Mouse (Mus musculus): ENCODE results near the gene Tmem139. TPM values are rescaled to one million over a fixed set of nuclear protein-coding genes. Genes with fewer than 3 reads are reported as not detected.

The Tmem139 gene
- polyA plus RNA-seq, 1 experiment: 7.2 TPM

DNA sequence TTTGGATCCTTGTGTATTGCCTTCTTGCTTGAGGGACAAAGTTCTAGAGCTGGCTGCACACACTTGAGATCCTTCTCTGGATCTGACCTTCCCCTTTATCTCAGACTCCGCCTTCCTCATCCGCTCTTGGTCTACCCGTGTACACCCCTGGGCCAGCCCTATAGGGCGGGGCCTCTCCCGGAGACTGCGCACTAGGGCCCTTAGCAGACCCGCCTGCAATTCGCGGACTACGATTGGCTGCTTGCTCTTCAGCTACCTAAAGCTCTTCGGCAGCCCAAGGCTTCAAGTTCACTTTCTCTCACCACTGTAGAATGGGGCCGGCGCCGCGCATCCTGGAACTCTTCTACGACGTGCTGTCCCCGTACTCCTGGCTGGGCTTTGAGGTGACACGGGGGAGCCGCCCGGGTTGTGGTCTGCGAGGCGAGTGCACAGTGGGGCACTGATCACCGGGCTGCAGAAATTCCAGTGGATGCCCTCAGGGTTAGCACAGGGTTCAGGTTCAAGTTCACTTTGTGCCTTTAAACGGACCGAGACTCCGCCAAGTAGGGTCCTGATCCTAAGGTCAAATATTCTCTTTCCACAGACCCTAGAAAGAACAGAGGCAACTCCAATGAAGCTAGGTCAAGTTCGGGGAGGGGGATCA, 15.9 kb upstream of the Tmem139 start, which contains the start of gene Gstk1:
Gene Gstk1 (plus strand): TSS at position 225 of the 643 bp plus-strand sequence.
- peak; percentile 81 for DNase-seq
- peak; percentile 83; the same call in 1 of the 2 replicates for TF ChIP-seq POLR2A (IDR thresholded peaks at IDR 0.05; ENCODE audit: borderline replicate concordance, extremely low read depth, low read depth, low read length)
- TF ChIP-seq CTCF (IDR thresholded peaks at IDR 0.05; ENCODE audit: insufficient read depth, low read length): no peak
- WGBS: 2% methylated on average over 28 of the region's 28 CpGs
- H3K4me1 ChIP-seq (ENCODE audit: control insufficient read depth, insufficient read depth, low read length): 0 out of 2 replicates have a peak, but pooled peaks cover 3% of the 10 kb centered on the region
- H3K4me3 ChIP-seq (replicated peaks; ENCODE audit: extremely low read depth, low read depth, low read length): peak within 1 kb of the TSS; percentile 67

DNA sequence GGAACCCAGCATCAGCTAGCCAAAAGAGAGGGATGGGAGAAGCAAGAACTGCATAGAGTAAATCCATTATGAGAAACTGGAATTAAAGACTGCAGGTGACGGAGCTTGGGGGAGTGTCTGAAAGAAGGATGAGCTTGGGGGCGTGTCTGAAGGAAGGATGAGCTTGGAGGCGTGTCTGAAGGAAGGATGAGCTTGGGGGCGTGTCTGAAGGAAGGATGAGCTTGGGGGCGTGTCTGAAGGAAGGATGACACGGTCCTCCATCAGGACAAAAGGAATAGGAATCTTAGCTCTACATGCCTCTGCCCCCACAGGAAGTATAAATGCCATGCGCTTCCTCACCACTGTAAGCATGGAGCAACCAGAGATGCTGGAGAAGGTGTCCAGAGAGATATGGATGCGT, 14.6 kb upstream of the Tmem139 start:
- TF ChIP-seq POLR2A (IDR thresholded peaks at IDR 0.05; ENCODE audit: borderline replicate concordance, extremely low read depth, low read depth, low read length): no peak
- TF ChIP-seq CTCF (IDR thresholded peaks at IDR 0.05; ENCODE audit: insufficient read depth, low read length): no peak
- 47% methylated on average over 8 of the region's 8 CpGs for WGBS
- Histone ChIP-seq H3K4me3 (replicated peaks; ENCODE audit: extremely low read depth, low read depth, low read length) (no peak overlapping the region), H3K4me1 (ENCODE audit: control insufficient read depth, insufficient read depth, low read length) (0 out of 2 replicates have a peak, but pooled peaks cover 3% of the 10 kb centered on the region)
- DNase-seq: no peak

DNA sequence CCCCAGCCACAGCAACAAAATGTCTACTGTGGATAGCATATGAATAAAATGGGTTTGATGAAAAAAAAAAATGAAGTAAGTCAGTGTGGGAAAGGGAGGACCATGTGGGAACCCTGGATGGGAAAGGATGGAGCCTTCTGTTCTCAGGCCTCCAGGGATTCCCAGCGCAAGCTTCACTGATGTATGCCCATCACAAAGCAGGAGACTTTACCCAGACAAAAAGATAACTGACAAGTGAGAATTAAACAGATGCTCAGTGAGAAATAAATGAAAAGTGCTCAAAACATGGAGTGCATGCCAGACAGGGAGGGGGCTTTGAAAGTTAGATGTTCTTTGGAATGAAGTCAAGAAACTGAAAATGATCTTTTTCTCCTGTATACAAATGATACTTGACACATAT, 13.8 kb upstream of the Tmem139 start:
- DNase-seq: no peak
- Histone ChIP-seq H3K4me3 (replicated peaks; ENCODE audit: extremely low read depth, low read depth, low read length) (no peak overlapping the region), H3K4me1 (ENCODE audit: control insufficient read depth, insufficient read depth, low read length) (0 out of 2 replicates have a peak, but pooled peaks cover 3% of the 10 kb centered on the region)
- WGBS: 95% methylated on average over 1 of the region's 1 CpGs
- TF ChIP-seq CTCF (IDR thresholded peaks at IDR 0.05; ENCODE audit: insufficient read depth, low read length) (no peak), POLR2A (IDR thresholded peaks at IDR 0.05; ENCODE audit: borderline replicate concordance, extremely low read depth, low read depth, low read length) (no peak)

DNA sequence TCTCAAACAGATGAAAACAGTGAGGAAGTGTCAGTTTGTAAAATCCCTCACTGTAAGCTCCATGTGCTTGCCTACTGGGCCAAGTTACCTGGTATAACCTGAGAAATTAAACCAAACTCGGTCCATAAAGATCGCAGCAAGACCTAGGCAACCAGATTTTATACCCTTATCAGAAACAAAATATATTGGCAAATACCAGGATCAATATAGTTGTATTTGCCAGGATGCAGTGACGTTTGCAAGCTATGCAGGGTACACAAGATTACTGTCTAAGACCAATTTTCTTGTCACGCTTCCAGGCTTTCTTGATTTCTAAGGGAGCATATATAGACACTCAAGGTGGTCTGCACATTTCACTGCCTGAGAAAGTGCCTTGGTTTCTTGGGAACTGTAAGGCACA, 10.0 kb upstream of the Tmem139 start:
- no peak for TF ChIP-seq CTCF (IDR thresholded peaks at IDR 0.05; ENCODE audit: insufficient read depth, low read length)
- no peak for TF ChIP-seq POLR2A (IDR thresholded peaks at IDR 0.05; ENCODE audit: borderline replicate concordance, extremely low read depth, low read depth, low read length)
- H3K4me1 ChIP-seq (ENCODE audit: control insufficient read depth, insufficient read depth, low read length): no peaks in the 10 kb centered on the region
- 89% methylated on average over 4 of the region's 4 CpGs for WGBS
- no peak for DNase-seq
- H3K4me3 ChIP-seq (replicated peaks; ENCODE audit: extremely low read depth, low read depth, low read length): no peak overlapping the region

DNA sequence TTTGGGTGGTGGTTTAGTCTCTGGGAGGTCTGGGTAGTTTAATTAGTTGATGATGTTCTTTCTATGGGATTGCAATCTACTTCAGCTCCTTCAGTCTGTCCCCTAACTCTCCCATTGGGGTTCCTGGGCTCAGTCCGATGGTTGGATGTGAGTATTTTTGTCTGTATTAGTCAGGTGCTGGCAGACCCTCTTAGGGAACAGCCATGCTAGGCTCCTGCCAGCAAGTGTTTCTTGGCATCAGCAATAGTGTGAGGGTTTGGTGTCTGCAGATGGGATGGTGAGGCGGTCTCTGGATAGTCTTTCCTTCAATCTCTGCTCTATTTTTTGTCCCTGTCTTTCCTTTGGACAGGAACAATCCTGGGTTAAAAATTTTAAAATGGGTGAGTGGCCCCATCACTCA, 8.7 kb upstream of the Tmem139 start:
- no peaks in the 10 kb centered on the region for H3K4me1 ChIP-seq (ENCODE audit: control insufficient read depth, insufficient read depth, low read length)
- no peak for TF ChIP-seq POLR2A (IDR thresholded peaks at IDR 0.05; ENCODE audit: borderline replicate concordance, extremely low read depth, low read depth, low read length)
- no peak for TF ChIP-seq CTCF (IDR thresholded peaks at IDR 0.05; ENCODE audit: insufficient read depth, low read length)
- WGBS: 81% methylated on average over 2 of the region's 2 CpGs
- DNase-seq: no peak
- no peak overlapping the region for H3K4me3 ChIP-seq (replicated peaks; ENCODE audit: extremely low read depth, low read depth, low read length)

DNA sequence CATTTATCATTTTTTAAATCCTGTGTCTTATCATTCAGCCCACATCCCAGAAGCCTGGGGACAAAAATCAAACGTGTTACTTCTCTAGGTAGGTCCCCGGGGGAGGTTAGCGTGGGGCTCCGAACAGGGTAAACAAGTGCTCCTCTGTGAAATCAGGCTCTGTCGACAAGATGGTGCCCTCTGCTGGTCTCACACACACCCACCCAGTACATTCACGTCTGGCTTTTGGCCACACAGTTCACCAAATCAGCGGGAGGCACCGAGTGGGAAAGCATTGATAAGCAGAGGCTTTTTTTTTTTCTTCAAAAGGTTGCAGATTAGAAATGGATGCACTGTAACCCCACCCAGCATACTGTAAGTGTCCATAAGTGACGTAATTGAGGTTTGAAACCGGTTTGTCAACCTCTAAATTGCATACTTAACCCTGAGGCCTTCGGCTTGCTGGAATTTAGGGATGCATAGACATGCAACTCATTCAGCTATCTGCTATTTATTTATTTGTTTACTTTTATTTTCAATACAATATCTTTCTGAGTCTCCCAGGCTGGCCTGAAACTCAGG, 4.4 kb upstream of the Tmem139 start:
- 14% methylated on average over 11 of the region's 11 CpGs for WGBS
- Histone ChIP-seq H3K4me3 (replicated peaks; ENCODE audit: extremely low read depth, low read depth, low read length) (no peak overlapping the region), H3K4me1 (ENCODE audit: control insufficient read depth, insufficient read depth, low read length) (no peaks in the 10 kb centered on the region)
- TF ChIP-seq CTCF (IDR thresholded peaks at IDR 0.05; ENCODE audit: insufficient read depth, low read length) (peak; percentile 86), POLR2A (IDR thresholded peaks at IDR 0.05; ENCODE audit: borderline replicate concordance, extremely low read depth, low read depth, low read length) (no peak)
- peak; percentile 60 for DNase-seq

DNA sequence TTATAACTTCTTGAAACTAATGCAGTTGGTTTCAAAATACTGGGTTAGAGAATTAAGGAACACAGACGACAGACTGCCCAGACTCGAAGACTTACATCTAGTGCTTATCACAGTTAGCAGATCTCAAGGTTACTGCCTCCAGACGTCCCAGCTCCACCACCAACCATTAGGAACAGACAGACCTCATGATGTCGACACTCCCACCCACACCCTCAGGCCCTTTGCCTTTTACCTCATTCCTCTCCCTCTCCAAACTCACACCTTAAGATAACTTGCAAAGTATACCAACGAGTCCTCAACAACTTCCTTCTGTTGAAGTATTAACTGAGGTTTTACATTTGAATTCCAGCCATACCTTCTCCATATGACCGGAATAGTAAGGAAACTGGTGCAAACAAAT, 1.3 kb upstream of the Tmem139 start:
- DNase-seq: peak; percentile 26
- TF ChIP-seq CTCF (IDR thresholded peaks at IDR 0.05; ENCODE audit: insufficient read depth, low read length) (no peak), POLR2A (IDR thresholded peaks at IDR 0.05; ENCODE audit: borderline replicate concordance, extremely low read depth, low read depth, low read length) (no peak)
- Histone ChIP-seq H3K4me1 (ENCODE audit: control insufficient read depth, insufficient read depth, low read length) (no peaks in the 10 kb centered on the region), H3K4me3 (replicated peaks; ENCODE audit: extremely low read depth, low read depth, low read length) (no peak overlapping the region)
- WGBS: 30% methylated on average over 6 of the region's 6 CpGs

DNA sequence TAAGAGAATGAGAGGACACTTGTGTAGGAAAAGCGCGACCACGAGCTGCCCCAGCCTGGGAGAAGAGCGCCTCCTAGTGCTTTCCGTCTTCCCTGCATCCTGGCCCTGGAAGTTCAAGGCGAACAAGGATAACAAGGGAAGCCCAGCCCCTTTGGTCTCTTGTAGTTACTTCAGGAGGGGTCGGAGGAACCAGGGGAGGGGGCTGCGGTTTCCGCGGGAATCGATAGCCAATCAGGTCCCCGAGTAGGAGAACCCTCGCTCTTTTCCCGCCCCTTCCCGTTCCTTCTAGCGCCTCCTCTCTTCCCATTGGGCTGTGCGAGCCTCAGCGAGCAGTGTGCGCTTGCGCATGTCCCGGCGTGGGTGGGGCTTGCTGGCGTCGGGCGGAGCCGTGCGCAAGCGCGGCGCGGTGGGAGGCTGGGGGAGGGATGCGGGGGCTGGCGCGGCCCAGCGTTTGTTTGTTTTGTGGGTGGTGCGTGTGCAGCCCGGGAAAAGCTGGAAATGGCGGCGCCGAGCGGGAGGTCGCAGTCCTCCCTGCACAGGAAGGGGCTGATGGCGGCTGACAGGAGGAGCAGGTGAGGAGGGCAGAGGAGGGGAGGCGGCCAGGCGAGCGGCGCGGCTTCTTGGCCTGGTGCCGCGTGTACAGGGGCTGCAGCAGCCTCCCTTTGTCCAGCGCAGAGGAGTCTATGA, 3.0 kb downstream of the Tmem139 start, which contains the start of gene Casp2:
Gene Casp2 (plus strand): TSS at position 360 of the 687 bp plus-strand sequence.
- Histone ChIP-seq H3K4me3 (replicated peaks; ENCODE audit: extremely low read depth, low read depth, low read length) (peak within 1 kb of the TSS; percentile 73), H3K4me1 (ENCODE audit: control insufficient read depth, insufficient read depth, low read length) (no peaks in the 10 kb centered on the region; the same call in 1 of the 2 replicates)
- TF ChIP-seq CTCF (IDR thresholded peaks at IDR 0.05; ENCODE audit: insufficient read depth, low read length): peak; percentile 95
- TF ChIP-seq POLR2A (IDR thresholded peaks at IDR 0.05; ENCODE audit: borderline replicate concordance, extremely low read depth, low read depth, low read length): peak; percentile 57; the same call in 1 of the 2 replicates
- peak; percentile 97 for DNase-seq
- under 1% methylated on average over 45 of the region's 51 CpGs for WGBS

Measured in lung, adult 2 months (tissue).